Mouse (Mus musculus): Measurements from ENCODE around the gene Spag16. TPM values are rescaled to one million over a fixed set of nuclear protein-coding genes. Genes with fewer than 3 reads are reported as not detected.

The Spag16 gene
- total and polyA plus RNA-seq, 2 experiments from 2014 or later = 3.2 to 4.0 TPM

GRCm38 (mm10) chr1:70270139-70270538 lies 443.4 kb downstream of the Spag16 start:
- no peaks in the 10 kb centered on the region for H3K27me3 ChIP-seq (ENCODE audit: insufficient read depth, low read length)
- DNase-seq (ENCODE audit: low spot score) (peak; percentile 21), ATAC-seq (ENCODE audit: low FRiP score) (no peak)

GRCm38 (mm10) chr1:70272753-70273152 lies 446.0 kb downstream of the Spag16 start:
- no peaks in the 10 kb centered on the region for H3K27me3 ChIP-seq (ENCODE audit: insufficient read depth, low read length)
- H3K4me3 ChIP-seq (ENCODE audit: low read depth, low read length) = no peak overlapping the region
- H3K9ac ChIP-seq (replicated peaks; ENCODE audit: low read length, poor library complexity, severe bottlenecking) = no peak overlapping the region
- H3K9me3 ChIP-seq (ENCODE audit: low read length) = no peaks in the 10 kb centered on the region
- ATAC-seq (ENCODE audit: low FRiP score) (no peak), DNase-seq (ENCODE audit: low spot score) (no peak)
- H3K36me3 ChIP-seq (ENCODE audit: insufficient read depth, low read length) = no peaks in the 10 kb centered on the region
- no peaks in the 10 kb centered on the region for H3K4me1 ChIP-seq (ENCODE audit: insufficient read depth, low read length)
- no peak for TF ChIP-seq CTCF (IDR thresholded peaks at IDR 0.05)
- no peak overlapping the region for H3K27ac ChIP-seq (ENCODE audit: low read depth, low read length)
- H3K4me2 ChIP-seq (ENCODE audit: low read depth, low read length, poor library complexity, severe bottlenecking) = no peak overlapping the region
- 77% methylated on average over 2 of the region's 2 CpGs for WGBS

More at GRCm38 (mm10) chr1:70270139-70270538, 443.4 kb downstream of the Spag16 start:
- 22% methylated on average over 8 of the region's 8 CpGs for WGBS
- Histone ChIP-seq H3K9ac (replicated peaks; ENCODE audit: low read length, poor library complexity, severe bottlenecking) (no peak overlapping the region), H3K36me3 (ENCODE audit: insufficient read depth, low read length) (no peaks in the 10 kb centered on the region), H3K4me3 (ENCODE audit: low read depth, low read length) (no peak overlapping the region), H3K4me1 (ENCODE audit: insufficient read depth, low read length) (no peaks in the 10 kb centered on the region), H3K9me3 (ENCODE audit: low read length) (no peaks in the 10 kb centered on the region), H3K4me2 (ENCODE audit: low read depth, low read length, poor library complexity, severe bottlenecking) (no peak overlapping the region), H3K27ac (ENCODE audit: low read depth, low read length) (no peak overlapping the region)
- peak; percentile 67 for TF ChIP-seq CTCF (IDR thresholded peaks at IDR 0.05)

GRCm38 (mm10) chr1:70279296-70279695 lies 452.5 kb downstream of the Spag16 start:
- Histone ChIP-seq H3K4me2 (ENCODE audit: low read depth, low read length, poor library complexity, severe bottlenecking) (no peak overlapping the region), H3K9ac (replicated peaks; ENCODE audit: low read length, poor library complexity, severe bottlenecking) (no peak overlapping the region), H3K4me3 (ENCODE audit: low read depth, low read length) (no peak overlapping the region), H3K9me3 (ENCODE audit: low read length) (no peaks in the 10 kb centered on the region), H3K4me1 (ENCODE audit: insufficient read depth, low read length) (no peaks in the 10 kb centered on the region), H3K27ac (ENCODE audit: low read depth, low read length) (no peak overlapping the region), H3K36me3 (ENCODE audit: insufficient read depth, low read length) (no peaks in the 10 kb centered on the region), H3K27me3 (ENCODE audit: insufficient read depth, low read length) (no peaks in the 10 kb centered on the region)
- TF ChIP-seq CTCF (IDR thresholded peaks at IDR 0.05) = no peak
- WGBS = 72% methylated on average over 2 of the region's 2 CpGs
- no peak for DNase-seq (ENCODE audit: low spot score)
- ATAC-seq (ENCODE audit: low FRiP score) = no peak

- Histone ChIP-seq H3K4me2 (ENCODE audit: low read depth, low read length, poor library complexity, severe bottlenecking) (no peak overlapping the region), H3K9me3 (ENCODE audit: low read length) (no peaks in the 10 kb centered on the region), H3K9ac (replicated peaks; ENCODE audit: low read length, poor library complexity, severe bottlenecking) (no peak overlapping the region), H3K4me3 (ENCODE audit: low read depth, low read length) (no peak overlapping the region), H3K4me1 (ENCODE audit: insufficient read depth, low read length) (no peaks in the 10 kb centered on the region), H3K27ac (ENCODE audit: low read depth, low read length) (no peak overlapping the region), H3K27me3 (ENCODE audit: insufficient read depth, low read length) (no peaks in the 10 kb centered on the region), H3K36me3 (ENCODE audit: insufficient read depth, low read length) (no peaks in the 10 kb centered on the region)
- ATAC-seq (ENCODE audit: low FRiP score) = no peak
- TF ChIP-seq CTCF (IDR thresholded peaks at IDR 0.05) = no peak
- no peak for DNase-seq (ENCODE audit: low spot score)
- 95% methylated on average over 1 of the region's 1 CpGs for WGBS
These were observed 456.6 kb downstream of the Spag16 start for GRCm38 (mm10) chr1:70283388-70283787.

GRCm38 (mm10) chr1:70284140-70284539 lies 457.4 kb downstream of the Spag16 start:
- 73% methylated on average over 1 of the region's 1 CpGs for WGBS
- DNase-seq (ENCODE audit: low spot score) = no peak
- H3K9ac ChIP-seq (replicated peaks; ENCODE audit: low read length, poor library complexity, severe bottlenecking) = no peak overlapping the region
- no peaks in the 10 kb centered on the region for H3K36me3 ChIP-seq (ENCODE audit: insufficient read depth, low read length)
- H3K4me1 ChIP-seq (ENCODE audit: insufficient read depth, low read length) = no peaks in the 10 kb centered on the region
- no peaks in the 10 kb centered on the region for H3K9me3 ChIP-seq (ENCODE audit: low read length)
- TF ChIP-seq CTCF (IDR thresholded peaks at IDR 0.05) = no peak
- H3K27me3 ChIP-seq (ENCODE audit: insufficient read depth, low read length) = no peaks in the 10 kb centered on the region
- ATAC-seq (ENCODE audit: low FRiP score) = no peak
- H3K27ac ChIP-seq (ENCODE audit: low read depth, low read length) = no peak overlapping the region
- no peak overlapping the region for H3K4me2 ChIP-seq (ENCODE audit: low read depth, low read length, poor library complexity, severe bottlenecking)
- H3K4me3 ChIP-seq (ENCODE audit: low read depth, low read length) = no peak overlapping the region

GRCm38 (mm10) chr1:70316128-70316765 lies 489.5 kb downstream of the Spag16 start:
- peak overlapping the region; percentile 23 for H3K4me2 ChIP-seq (ENCODE audit: low read depth, low read length, poor library complexity, severe bottlenecking)
- no peak overlapping the region for H3K4me3 ChIP-seq (ENCODE audit: low read depth, low read length)
- WGBS = 48% methylated on average over 13 of the region's 13 CpGs
- no peaks in the 10 kb centered on the region for H3K36me3 ChIP-seq (ENCODE audit: insufficient read depth, low read length)
- H3K4me1 ChIP-seq (ENCODE audit: insufficient read depth, low read length) = no peaks in the 10 kb centered on the region
- H3K27me3 ChIP-seq (ENCODE audit: insufficient read depth, low read length) = no peaks in the 10 kb centered on the region
- no peaks in the 10 kb centered on the region for H3K9me3 ChIP-seq (ENCODE audit: low read length)
- peak; percentile 63; the same call in 1 of the 2 replicates for ATAC-seq (ENCODE audit: low FRiP score)
- TF ChIP-seq CTCF (IDR thresholded peaks at IDR 0.05) = no peak
- no peak overlapping the region for H3K9ac ChIP-seq (replicated peaks; ENCODE audit: low read length, poor library complexity, severe bottlenecking)
- no peak overlapping the region; the same call in 1 of the 2 replicates for H3K27ac ChIP-seq (ENCODE audit: low read depth, low read length)
- peak; percentile 10 for DNase-seq (ENCODE audit: low spot score)

All from midbrain, postnatal 0 days (tissue).